Mouse (Mus musculus): Measurements from ENCODE around the gene Rab7b.

DNA sequence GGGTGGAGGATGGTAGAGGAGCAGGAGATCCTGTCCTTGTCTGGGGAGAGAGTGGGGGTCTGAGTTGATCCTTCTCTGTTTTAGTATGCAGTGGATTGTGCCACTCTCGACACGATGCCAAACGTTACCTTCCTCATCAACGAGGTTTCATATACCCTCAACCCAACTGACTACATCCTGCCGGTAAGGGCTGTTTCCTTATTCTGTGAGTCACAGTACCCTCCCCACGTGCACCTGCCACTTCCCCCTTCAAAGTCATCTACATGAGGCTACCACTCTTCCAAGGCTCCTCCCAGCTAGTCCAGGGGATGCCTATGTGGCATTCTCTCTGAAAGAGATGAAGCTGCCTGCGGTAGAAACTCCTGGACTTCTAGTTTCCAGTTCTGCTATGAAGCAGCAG lies 16.1 kb upstream of the Rab7b start:
- TF ChIP-seq CTCF (IDR thresholded peaks at IDR 0.05; ENCODE audit: control insufficient read depth, insufficient read depth, insufficient read length) (no peak), USF1 (IDR thresholded peaks at IDR 0.05; ENCODE audit: low read depth) (no peak)

Measured in C2C12 (cell line).